Mouse (Mus musculus): Measurements from ENCODE around the gene Aldh1l1. TPM values are rescaled to one million over a fixed set of nuclear protein-coding genes. Genes with fewer than 3 reads are reported as not detected.

Gene Aldh1l1
- polyA plus RNA-seq, 1 experiment: 4.0 TPM

DNA sequence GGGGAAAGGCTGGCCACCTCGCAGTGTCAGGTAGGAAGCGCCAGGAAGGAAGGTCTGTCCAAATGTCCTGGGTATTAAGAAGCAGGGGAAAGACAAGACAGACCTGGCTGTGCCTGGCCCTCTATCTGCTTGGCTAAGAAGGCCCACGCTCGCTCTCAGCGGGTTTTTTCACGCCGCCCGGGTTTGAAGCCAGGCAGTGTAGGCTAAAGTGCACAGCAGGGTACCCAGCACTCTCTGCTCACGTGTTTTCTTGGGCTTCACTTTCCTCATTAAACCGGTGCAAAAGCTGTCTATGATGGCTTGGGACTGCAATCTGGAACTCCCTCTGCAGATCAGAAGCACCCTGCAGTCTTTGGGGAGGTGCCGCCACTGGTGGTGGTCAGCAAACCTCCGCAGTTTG lies 24.5 kb upstream of the Aldh1l1 start:
- Histone ChIP-seq H3K27ac (ENCODE audit: insufficient read depth, low read length) (no peak overlapping the region), H3K4me3 (ENCODE audit: insufficient read depth, low read length) (peak overlapping the region; percentile 62), H3K4me1 (ENCODE audit: control insufficient read depth, insufficient read depth, low read length) (no peaks in the 10 kb centered on the region)
- TF ChIP-seq POLR2A (IDR thresholded peaks at IDR 0.05; ENCODE audit: low read depth, low read length) (no peak), CTCF (IDR thresholded peaks at IDR 0.05; ENCODE audit: borderline replicate concordance, insufficient read depth, low read length) (no peak)

DNA sequence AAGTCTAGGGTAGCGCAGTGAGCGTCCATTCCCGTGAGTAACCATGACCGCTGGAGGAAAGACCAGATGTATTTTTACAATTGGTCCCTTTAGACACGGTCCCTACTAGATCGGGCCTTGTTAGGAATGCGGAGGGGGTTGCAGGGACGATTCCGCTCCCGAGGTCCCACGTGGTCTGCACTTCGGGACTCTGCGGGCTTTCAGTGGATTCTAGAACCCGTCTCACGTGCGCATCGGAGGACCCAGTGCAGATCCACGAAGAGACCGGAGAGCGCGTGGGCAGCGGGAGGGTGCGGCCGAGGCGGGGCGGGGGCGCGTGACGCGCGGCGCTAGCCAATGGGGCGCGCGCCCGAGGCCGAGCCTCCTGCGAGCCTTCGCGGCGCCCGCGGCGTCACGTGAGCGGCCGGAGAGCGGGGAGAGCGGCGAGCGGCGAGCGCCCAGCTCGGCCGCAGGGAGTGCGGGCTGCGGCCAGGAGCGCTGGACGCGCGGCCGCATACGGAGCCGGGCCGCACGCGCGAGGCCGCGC lies 24.0 kb upstream of the Aldh1l1 start, which contains the start of gene Klf15:
Gene Klf15, plus strand, starts transcription at position 396 of the 526 bp plus-strand sequence.
- H3K4me3 ChIP-seq (ENCODE audit: insufficient read depth, low read length): peak within 1 kb of the TSS; percentile 62
- H3K27ac ChIP-seq (ENCODE audit: insufficient read depth, low read length): no peak within 1 kb of the TSS
- no peak for TF ChIP-seq CTCF (IDR thresholded peaks at IDR 0.05; ENCODE audit: borderline replicate concordance, insufficient read depth, low read length)
- 0 out of 2 replicates have a peak, but pooled peaks have one; percentile 17 for TF ChIP-seq POLR2A (IDR thresholded peaks at IDR 0.05; ENCODE audit: low read depth, low read length)

DNA sequence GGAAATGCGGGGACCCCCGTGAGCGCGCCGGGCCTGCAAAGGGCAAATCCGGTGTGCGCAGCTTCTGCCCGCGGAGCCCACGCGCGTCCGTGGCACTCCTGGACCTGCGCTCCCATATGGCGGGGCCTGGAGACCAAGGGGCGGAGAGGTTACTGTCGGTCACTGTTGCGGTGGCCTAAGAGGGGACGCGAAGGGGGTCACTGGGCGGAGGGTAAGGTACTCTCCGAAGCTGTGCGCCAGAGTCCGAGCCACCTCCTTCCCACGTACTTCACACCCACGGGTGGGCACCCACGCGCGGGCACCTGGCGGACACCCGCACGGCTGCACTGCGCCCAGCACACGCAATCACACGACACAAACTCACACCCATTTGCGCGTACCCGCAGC lies 23.4 kb upstream of the Aldh1l1 start:
- Histone ChIP-seq H3K4me1 (ENCODE audit: control insufficient read depth, insufficient read depth, low read length) (no peaks in the 10 kb centered on the region), H3K27ac (ENCODE audit: insufficient read depth, low read length) (no peak overlapping the region), H3K4me3 (ENCODE audit: insufficient read depth, low read length) (peak overlapping the region; percentile 42)
- no peak for TF ChIP-seq CTCF (IDR thresholded peaks at IDR 0.05; ENCODE audit: borderline replicate concordance, insufficient read depth, low read length)
- no peak for TF ChIP-seq POLR2A (IDR thresholded peaks at IDR 0.05; ENCODE audit: low read depth, low read length)

More for the DNA sequence above, 24.0 kb upstream of the Aldh1l1 start, which contains the start of gene Klf15:
- no peaks in the 10 kb centered on the region for H3K4me1 ChIP-seq (ENCODE audit: control insufficient read depth, insufficient read depth, low read length)

DNA sequence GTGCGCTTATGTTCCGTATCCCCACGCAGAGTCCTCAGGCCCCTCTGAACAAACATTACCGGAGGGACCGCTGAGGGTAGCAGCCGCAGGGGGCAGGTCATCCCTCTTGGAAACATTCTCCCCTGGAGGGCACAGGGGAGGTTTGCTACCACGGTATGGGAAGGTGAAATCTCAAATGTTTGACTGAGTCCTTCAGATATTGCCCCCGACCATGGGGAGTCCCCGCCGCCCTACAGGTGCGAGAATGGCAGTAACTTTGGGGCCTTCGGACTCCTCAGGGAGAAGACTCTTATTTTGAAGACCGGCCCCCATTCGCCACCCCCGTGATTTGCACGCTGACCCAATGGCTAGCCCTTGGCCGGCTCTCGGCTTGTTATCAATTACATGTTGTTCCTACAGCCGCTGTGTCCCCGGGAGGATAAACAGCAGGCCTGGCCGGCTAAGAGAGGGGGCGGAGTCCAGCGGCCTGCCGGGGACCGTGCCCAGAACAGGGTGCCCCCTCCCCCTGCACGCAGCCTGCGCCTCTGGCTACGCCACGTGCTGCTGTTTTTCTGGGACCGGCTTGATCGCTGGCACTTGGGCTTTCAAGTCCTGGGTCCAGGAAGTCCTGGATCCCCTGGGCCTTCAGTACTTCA lies 22.9 kb upstream of the Aldh1l1 start:
- TF ChIP-seq POLR2A (IDR thresholded peaks at IDR 0.05; ENCODE audit: low read depth, low read length): no peak
- TF ChIP-seq CTCF (IDR thresholded peaks at IDR 0.05; ENCODE audit: borderline replicate concordance, insufficient read depth, low read length): no peak
- no peak overlapping the region for H3K27ac ChIP-seq (ENCODE audit: insufficient read depth, low read length)
- peak overlapping the region; percentile 42 for H3K4me3 ChIP-seq (ENCODE audit: insufficient read depth, low read length)
- H3K4me1 ChIP-seq (ENCODE audit: control insufficient read depth, insufficient read depth, low read length): no peaks in the 10 kb centered on the region

DNA sequence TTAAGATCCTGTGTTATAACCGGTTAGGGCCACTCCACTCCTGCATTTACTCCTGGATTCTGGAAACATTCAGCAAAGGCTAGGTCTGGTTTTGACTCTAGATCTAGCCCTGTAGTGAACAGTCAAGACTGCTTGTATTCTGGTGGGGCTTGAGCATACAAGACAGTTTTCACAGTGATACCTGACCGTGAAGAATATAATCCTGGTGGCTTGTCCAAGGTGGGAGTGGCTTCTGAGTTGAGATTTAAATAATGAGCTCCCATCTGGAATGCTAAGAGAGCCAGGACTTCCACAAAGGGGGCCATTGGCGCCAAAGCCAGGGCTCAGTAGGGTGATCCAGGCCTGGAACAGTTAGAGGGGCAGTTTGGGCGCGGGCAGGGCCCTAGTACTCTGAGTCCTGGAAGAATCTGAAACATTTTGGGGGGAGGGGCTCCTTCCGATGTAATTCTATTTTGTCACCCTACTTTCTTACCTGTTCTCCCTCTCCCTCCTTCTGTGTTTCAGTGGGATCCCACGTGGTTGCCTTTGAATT lies 22.3 kb upstream of the Aldh1l1 start:
- TF ChIP-seq CTCF (IDR thresholded peaks at IDR 0.05; ENCODE audit: borderline replicate concordance, insufficient read depth, low read length): no peak
- no peak for TF ChIP-seq POLR2A (IDR thresholded peaks at IDR 0.05; ENCODE audit: low read depth, low read length)
- Histone ChIP-seq H3K4me1 (ENCODE audit: control insufficient read depth, insufficient read depth, low read length) (no peaks in the 10 kb centered on the region), H3K27ac (ENCODE audit: insufficient read depth, low read length) (no peak overlapping the region), H3K4me3 (ENCODE audit: insufficient read depth, low read length) (no peak overlapping the region)

DNA sequence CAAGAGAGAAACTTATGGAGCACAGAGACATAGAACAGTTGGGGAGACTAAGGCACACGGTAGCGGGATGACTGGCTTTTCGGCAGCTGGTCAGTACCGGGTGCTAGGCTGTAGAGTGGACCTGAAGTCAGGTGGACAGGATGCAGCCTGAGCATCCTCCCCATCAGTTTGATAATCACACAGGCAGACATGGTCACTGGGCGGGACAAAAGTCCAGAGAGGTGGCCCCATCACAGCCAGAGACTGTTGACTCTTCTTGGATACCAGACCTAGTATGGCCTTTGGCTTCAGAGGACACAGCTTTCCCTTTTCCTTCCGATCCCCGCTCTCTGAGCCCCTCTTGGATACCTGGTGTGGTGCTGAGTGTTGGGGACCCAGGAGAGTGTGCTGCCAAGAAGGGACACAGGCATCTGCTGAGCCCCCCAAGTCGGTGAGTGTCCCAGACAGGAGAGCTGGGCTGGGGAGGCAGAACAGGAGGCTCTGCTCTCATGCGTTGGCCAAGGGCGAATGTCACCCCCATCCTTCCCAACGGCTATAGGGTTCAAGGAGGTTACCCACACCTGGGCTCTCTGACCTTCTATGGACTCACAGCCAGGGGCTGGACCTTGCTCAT lies 21.1 kb upstream of the Aldh1l1 start:
- no peak overlapping the region for H3K4me3 ChIP-seq (ENCODE audit: insufficient read depth, low read length)
- H3K27ac ChIP-seq (ENCODE audit: insufficient read depth, low read length): no peak overlapping the region
- H3K4me1 ChIP-seq (ENCODE audit: control insufficient read depth, insufficient read depth, low read length): no peaks in the 10 kb centered on the region
- TF ChIP-seq POLR2A (IDR thresholded peaks at IDR 0.05; ENCODE audit: low read depth, low read length) (no peak), CTCF (IDR thresholded peaks at IDR 0.05; ENCODE audit: borderline replicate concordance, insufficient read depth, low read length) (no peak)

DNA sequence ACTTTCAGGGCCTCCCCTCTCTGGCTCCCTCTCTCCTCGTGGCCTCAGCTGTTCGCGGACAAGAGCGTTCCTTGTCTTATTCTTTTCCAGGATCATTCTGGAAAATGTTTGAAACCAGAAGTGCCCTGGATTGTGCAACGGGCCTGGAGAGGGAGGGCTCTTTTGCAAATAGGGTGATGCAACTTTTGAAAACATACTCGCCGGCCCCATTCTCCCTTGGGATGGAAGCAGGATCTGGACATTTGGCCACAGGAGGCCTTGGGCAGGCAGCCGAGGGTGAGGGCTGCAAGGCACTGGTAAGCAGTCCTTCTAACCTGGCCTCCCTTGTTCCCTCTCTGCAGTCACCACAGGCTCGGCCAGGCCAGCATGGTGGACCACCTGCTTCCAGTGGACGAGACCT lies 20.1 kb upstream of the Aldh1l1 start:
- Histone ChIP-seq H3K27ac (ENCODE audit: insufficient read depth, low read length) (no peak overlapping the region), H3K4me3 (ENCODE audit: insufficient read depth, low read length) (no peak overlapping the region), H3K4me1 (ENCODE audit: control insufficient read depth, insufficient read depth, low read length) (no peaks in the 10 kb centered on the region)
- TF ChIP-seq POLR2A (IDR thresholded peaks at IDR 0.05; ENCODE audit: low read depth, low read length) (no peak), CTCF (IDR thresholded peaks at IDR 0.05; ENCODE audit: borderline replicate concordance, insufficient read depth, low read length) (no peak)

DNA sequence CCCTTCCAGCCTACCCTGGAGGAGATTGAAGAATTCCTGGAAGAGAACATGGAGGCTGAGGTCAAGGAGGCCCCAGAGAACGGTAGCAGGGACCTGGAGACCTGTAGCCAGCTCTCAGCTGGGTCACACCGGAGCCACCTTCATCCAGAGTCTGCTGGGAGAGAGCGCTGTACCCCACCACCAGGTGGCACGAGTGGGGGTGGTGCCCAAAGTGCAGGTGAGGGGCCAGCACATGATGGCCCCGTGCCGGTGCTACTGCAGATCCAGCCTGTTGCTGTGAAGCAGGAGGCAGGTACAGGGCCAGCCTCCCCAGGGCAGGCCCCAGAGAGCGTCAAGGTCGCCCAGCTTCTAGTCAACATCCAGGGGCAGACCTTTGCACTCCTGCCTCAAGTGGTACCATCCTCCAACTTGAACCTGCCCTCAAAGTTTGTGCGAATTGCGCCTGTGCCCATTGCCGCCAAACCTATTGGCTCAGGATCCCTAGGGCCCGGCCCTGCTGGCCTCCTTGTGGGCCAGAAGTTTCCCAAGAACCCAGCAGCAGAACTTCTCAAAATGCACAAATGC lies 19.3 kb upstream of the Aldh1l1 start:
- Histone ChIP-seq H3K27ac (ENCODE audit: insufficient read depth, low read length) (no peak overlapping the region), H3K4me1 (ENCODE audit: control insufficient read depth, insufficient read depth, low read length) (no peaks in the 10 kb centered on the region), H3K4me3 (ENCODE audit: insufficient read depth, low read length) (no peak overlapping the region)
- no peak for TF ChIP-seq POLR2A (IDR thresholded peaks at IDR 0.05; ENCODE audit: low read depth, low read length)
- TF ChIP-seq CTCF (IDR thresholded peaks at IDR 0.05; ENCODE audit: borderline replicate concordance, insufficient read depth, low read length): no peak

DNA sequence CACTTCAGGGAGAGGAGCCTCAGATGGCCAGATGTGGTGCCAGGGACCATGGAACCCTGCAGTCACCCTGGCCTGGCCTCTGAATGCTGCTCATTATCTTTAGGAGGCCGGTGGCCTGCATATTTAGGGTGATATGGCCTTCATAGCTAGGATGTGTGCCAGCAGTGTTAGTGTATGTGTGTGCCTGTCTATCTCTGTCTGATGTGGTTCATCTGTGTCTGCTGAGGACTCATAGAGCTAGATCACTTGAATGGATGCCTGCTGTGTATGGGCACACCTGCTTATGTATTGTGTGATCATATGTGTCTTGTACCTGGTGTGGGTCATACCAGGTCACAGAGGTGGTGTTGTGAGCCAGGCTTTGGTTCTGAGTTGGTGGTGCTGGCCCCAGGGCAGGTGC lies 18.0 kb upstream of the Aldh1l1 start:
- no peak overlapping the region for H3K4me3 ChIP-seq (ENCODE audit: insufficient read depth, low read length)
- H3K4me1 ChIP-seq (ENCODE audit: control insufficient read depth, insufficient read depth, low read length): no peaks in the 10 kb centered on the region
- TF ChIP-seq POLR2A (IDR thresholded peaks at IDR 0.05; ENCODE audit: low read depth, low read length) (no peak), CTCF (IDR thresholded peaks at IDR 0.05; ENCODE audit: borderline replicate concordance, insufficient read depth, low read length) (no peak)
- H3K27ac ChIP-seq (ENCODE audit: insufficient read depth, low read length): no peak overlapping the region

DNA sequence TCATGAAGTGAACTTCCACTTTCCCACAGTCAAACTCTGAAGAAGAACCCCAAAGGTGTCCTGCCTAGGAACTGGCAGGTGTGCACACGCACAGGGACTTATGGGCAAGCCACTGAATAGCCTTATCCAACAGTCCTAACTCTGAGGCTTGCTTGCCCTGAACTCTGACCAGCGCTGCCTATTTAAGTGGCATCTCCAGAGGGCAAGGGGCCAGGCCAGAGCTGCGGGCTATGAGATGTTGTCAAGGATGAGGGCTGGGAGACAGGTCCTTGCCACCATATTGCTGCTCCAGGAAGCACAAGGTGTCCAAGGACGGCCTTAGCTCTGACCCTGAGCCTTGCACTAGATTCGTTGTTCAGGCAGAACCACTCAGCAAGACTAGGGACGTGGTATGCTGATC lies 17.2 kb upstream of the Aldh1l1 start:
- no peak overlapping the region for H3K4me3 ChIP-seq (ENCODE audit: insufficient read depth, low read length)
- TF ChIP-seq CTCF (IDR thresholded peaks at IDR 0.05; ENCODE audit: borderline replicate concordance, insufficient read depth, low read length) (no peak), POLR2A (IDR thresholded peaks at IDR 0.05; ENCODE audit: low read depth, low read length) (no peak)
- no peaks in the 10 kb centered on the region for H3K4me1 ChIP-seq (ENCODE audit: control insufficient read depth, insufficient read depth, low read length)
- H3K27ac ChIP-seq (ENCODE audit: insufficient read depth, low read length): no peak overlapping the region
